In the genomic region with DNA sequence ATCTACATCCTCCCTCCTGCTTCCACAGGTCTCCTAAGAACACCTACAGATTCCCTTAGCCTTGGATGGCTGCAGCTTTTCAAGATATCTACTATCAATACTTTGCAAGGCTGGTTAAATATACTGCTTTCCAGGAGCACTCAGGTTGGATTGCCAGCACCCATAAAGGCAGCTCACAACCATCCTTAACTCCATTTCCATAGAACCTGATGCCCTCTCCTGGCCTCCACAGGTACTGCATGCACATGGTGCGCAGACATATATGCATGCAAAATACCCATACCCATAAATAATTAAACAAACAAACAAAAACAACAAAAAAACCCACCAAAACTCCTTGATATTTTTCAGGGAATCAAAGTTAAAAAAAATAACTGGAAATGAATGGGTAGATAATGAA, we compare ENCODE assay signal across 13 mouse cellular contexts.
A peak's percentile ranks its signal among the peaks of the same experiment; 100 is the strongest.
DNase-seq lines count a peak whose midpoint lies in the region; ATAC-seq and TF ChIP-seq lines count a peak whose summit lies in the region.
"Had no signal": no experiment of that assay in that cellular context is flagged by ENCODE, and none has a peak within 500 bp of the region (broad histone marks: within the 10 kb centered on the region; RNA-seq: fewer than 3 reads in every experiment).

No protein-coding gene starts in this region.

- no peak overlapping the region for H3K9ac ChIP-seq in hindbrain, postnatal 0 days (replicated peaks; ENCODE audit: low read length)
- no peak overlapping the region for H3K9ac ChIP-seq in hindbrain, embryonic 13.5 days
- H3K9ac ChIP-seq in midbrain, postnatal 0 days (replicated peaks; ENCODE audit: low read length, poor library complexity, severe bottlenecking), result no peak overlapping the region

- in situ Hi-C loops in Patski (cut with MboI; ENCODE audit: low pct_unique_long_range_greater_than_20kb), result no loop called here

- CTCF ChIA-PET in Patski (lab: Charles Lee), result no interaction called here

- ATAC-seq in hindbrain, postnatal 0 days, result no peak
- no peak for ATAC-seq in hindbrain, embryonic 13.5 days (ENCODE audit: low FRiP score)
- ATAC-seq in midbrain, postnatal 0 days (ENCODE audit: low FRiP score), result no peak
- no peak for ATAC-seq in Patski
- ATAC-seq: hindbrain, embryonic 16.5 days had no signal

- H3K4me3 ChIP-seq in hindbrain, postnatal 0 days (ENCODE audit: low read length), result no peak overlapping the region
- no peak overlapping the region for H3K4me3 ChIP-seq in hindbrain, embryonic 13.5 days
- no peak overlapping the region for H3K4me3 ChIP-seq in midbrain, postnatal 0 days (ENCODE audit: low read depth, low read length)
- no peak overlapping the region for H3K4me3 ChIP-seq in midbrain, embryonic 10.5 days
- no peak overlapping the region for H3K4me3 ChIP-seq in hindbrain, embryonic 10.5 days

- 100% methylated on average over 1 of the region's 1 CpGs for WGBS in hindbrain, postnatal 0 days
- WGBS in hindbrain, embryonic 13.5 days, result 100% methylated on average over 1 of the region's 1 CpGs
- WGBS in midbrain, postnatal 0 days, result 98% methylated on average over 1 of the region's 1 CpGs
- 97% methylated on average over 1 of the region's 1 CpGs for WGBS in midbrain, embryonic 10.5 days
- WGBS in hindbrain, embryonic 10.5 days, result 100% methylated on average over 1 of the region's 1 CpGs

- no peaks in the 10 kb centered on the region for H3K36me3 ChIP-seq in hindbrain, postnatal 0 days (ENCODE audit: insufficient read depth, low read length)
- H3K36me3 ChIP-seq in hindbrain, embryonic 13.5 days, result peaks cover 8% of the 10 kb centered on the region; the same call in 1 of the 2 replicates
- no peaks in the 10 kb centered on the region for H3K36me3 ChIP-seq in midbrain, postnatal 0 days (ENCODE audit: insufficient read depth, low read length)
- H3K36me3 ChIP-seq in midbrain, embryonic 10.5 days, result peaks cover 49% of the 10 kb centered on the region
- peaks cover 36% of the 10 kb centered on the region for H3K36me3 ChIP-seq in splenic B cell, adult 2 months (ENCODE audit: control insufficient read depth, insufficient read depth, low read length, poor library complexity, severe bottlenecking)
- peaks cover 40% of the 10 kb centered on the region for H3K36me3 ChIP-seq in hindbrain, embryonic 10.5 days

- no peak overlapping the region for H3K27ac ChIP-seq in hindbrain, postnatal 0 days
- H3K27ac ChIP-seq in hindbrain, embryonic 13.5 days, result no peak overlapping the region
- no peak overlapping the region for H3K27ac ChIP-seq in midbrain, postnatal 0 days (ENCODE audit: low read depth, low read length)
- H3K27ac ChIP-seq in midbrain, embryonic 10.5 days (replicated peaks), result no peak overlapping the region
- H3K27ac ChIP-seq in hindbrain, embryonic 10.5 days, result no peak overlapping the region

- POLR2A ChIA-PET in Patski (lab: Charles Lee), result no interaction called here

- no peak overlapping the region for H3K4me2 ChIP-seq in hindbrain, postnatal 0 days (ENCODE audit: low read depth, low read length)
- H3K4me2 ChIP-seq in hindbrain, embryonic 13.5 days, result no peak overlapping the region
- H3K4me2 ChIP-seq in midbrain, postnatal 0 days (ENCODE audit: low read depth, low read length, poor library complexity, severe bottlenecking), result no peak overlapping the region

- H3K4me1 ChIP-seq in hindbrain, postnatal 0 days (ENCODE audit: insufficient read depth, low read length), result no peaks in the 10 kb centered on the region
- H3K4me1 ChIP-seq in hindbrain, embryonic 13.5 days (replicated peaks), result peaks cover 48% of the 10 kb centered on the region
- H3K4me1 ChIP-seq in midbrain, postnatal 0 days (ENCODE audit: insufficient read depth, low read length), result no peaks in the 10 kb centered on the region
- H3K4me1 ChIP-seq in midbrain, embryonic 10.5 days, result peaks cover 56% of the 10 kb centered on the region
- peaks cover 57% of the 10 kb centered on the region for H3K4me1 ChIP-seq in hindbrain, embryonic 10.5 days (replicated peaks)

- TF ChIP-seq CTCF in hindbrain, postnatal 0 days (IDR thresholded peaks at IDR 0.05; ENCODE audit: low read depth), result peak; percentile 40
- TF ChIP-seq CTCF in midbrain, postnatal 0 days (IDR thresholded peaks at IDR 0.05), result peak; percentile 52
- TF ChIP-seq CTCF in Patski (IDR thresholded peaks at IDR 0.05), result peak; percentile 60

- peaks cover 4% of the 10 kb centered on the region; the same call in 1 of the 2 replicates for H3K27me3 ChIP-seq in hindbrain, postnatal 0 days (ENCODE audit: insufficient read depth, low read length)
- H3K27me3 ChIP-seq in hindbrain, embryonic 13.5 days, result 0 out of 2 replicates have a peak, but pooled peaks cover 20% of the 10 kb centered on the region
- H3K27me3 ChIP-seq in midbrain, postnatal 0 days (ENCODE audit: insufficient read depth, low read length), result no peaks in the 10 kb centered on the region
- H3K27me3 ChIP-seq in midbrain, embryonic 10.5 days (ENCODE audit: low read depth, poor library complexity, severe bottlenecking), result no peaks in the 10 kb centered on the region
- no peaks in the 10 kb centered on the region for H3K27me3 ChIP-seq in Patski
- H3K27me3 ChIP-seq in splenic B cell, adult 2 months (ENCODE audit: control insufficient read depth, insufficient read depth, low read length, poor library complexity, severe bottlenecking), result no peaks in the 10 kb centered on the region
- H3K27me3 ChIP-seq in hindbrain, embryonic 10.5 days (ENCODE audit: insufficient read depth, poor library complexity, severe bottlenecking), result no peaks in the 10 kb centered on the region

- DNase-seq in hindbrain, postnatal 0 days (ENCODE audit: low spot score), result no peak
- DNase-seq in midbrain, postnatal 0 days (ENCODE audit: low spot score), result no peak
- no peak for DNase-seq in midbrain, embryonic 10.5 days (ENCODE audit: low spot score)
- DNase-seq in Patski (ENCODE audit: low read depth, low spot score), result no peak
- DNase-seq in splenic B cell, adult 2 months (ENCODE audit: low read depth, low spot score), result peak; percentile 41
- no peak for DNase-seq in hindbrain, embryonic 10.5 days (ENCODE audit: low spot score)
- DNase-seq: adrenal gland, postnatal 10 days; cerebellum, adult 11-12 months; embryo, embryonic 11 days; kidney, postnatal 36 days; thymus, postnatal 25 days had no signal

- no peaks in the 10 kb centered on the region for H3K9me3 ChIP-seq in hindbrain, postnatal 0 days (ENCODE audit: low read length)
- H3K9me3 ChIP-seq in hindbrain, embryonic 13.5 days, result no peaks in the 10 kb centered on the region
- no peaks in the 10 kb centered on the region for H3K9me3 ChIP-seq in midbrain, postnatal 0 days (ENCODE audit: low read length)
- peaks cover 6% of the 10 kb centered on the region; the same call in 1 of the 2 replicates for H3K9me3 ChIP-seq in midbrain, embryonic 10.5 days (replicated peaks)
- H3K9me3 ChIP-seq in hindbrain, embryonic 10.5 days, result peaks cover 7% of the 10 kb centered on the region
